Comparison of ENCODE assay signal across 17 mouse cellular contexts in the genomic region with DNA sequence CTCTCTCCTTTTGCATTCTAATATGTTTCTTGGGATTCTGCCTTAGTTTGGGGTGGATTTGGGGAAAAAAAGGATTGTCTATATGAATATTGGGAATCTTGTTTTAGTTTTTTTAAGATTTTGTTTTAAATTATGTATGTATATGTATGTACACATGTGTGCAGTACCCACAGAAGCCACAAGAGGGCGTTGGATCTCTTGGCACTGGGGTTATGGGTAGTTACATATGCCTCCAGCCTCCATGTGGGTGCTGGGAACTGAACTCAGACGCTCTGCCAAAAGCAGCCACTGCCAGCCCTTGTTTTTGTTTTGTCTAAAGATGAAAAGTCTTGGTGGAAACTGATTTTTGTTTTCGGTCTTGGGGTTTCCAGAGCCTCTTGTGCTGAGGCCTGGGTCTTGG. TPM values are rescaled to one million over a fixed set of nuclear protein-coding genes. Genes with fewer than 3 reads are reported as not detected.
DNase-seq lines count a peak whose midpoint lies in the region; ATAC-seq and TF ChIP-seq lines count a peak whose summit lies in the region.
"Had no signal": no experiment of that assay in that cellular context is flagged by ENCODE, and none has a peak within 500 bp of the region (broad histone marks: within the 10 kb centered on the region; RNA-seq: fewer than 3 reads in every experiment).

No protein-coding gene starts in this region.

- H3K27ac ChIP-seq in forebrain, postnatal 0 days (ENCODE audit: low read depth, low read length) = no peak overlapping the region
- no peak overlapping the region for H3K27ac ChIP-seq in forebrain, embryonic 14.5 days (ENCODE audit: low read depth, low read length)
- no peak overlapping the region for H3K27ac ChIP-seq in liver, adult 2 months (replicated peaks; ENCODE audit: insufficient read depth, low read depth, low read length)
- no peak overlapping the region for H3K27ac ChIP-seq in CH12.LX (ENCODE audit: insufficient read depth, low read depth)
- no peak overlapping the region for H3K27ac ChIP-seq in cortical plate, adult 2 months (ENCODE audit: insufficient read depth, low read length)
- H3K27ac ChIP-seq: embryonic facial prominence, embryonic 12.5 days; limb, embryonic 12.5 days; stomach, embryonic 15.5 days had no signal

- peak; percentile 41 for TF ChIP-seq CTCF in forebrain, postnatal 0 days (IDR thresholded peaks at IDR 0.05; ENCODE audit: low read depth)
- TF ChIP-seq CTCF in liver, adult 2 months (IDR thresholded peaks at IDR 0.05; ENCODE audit: low read depth, low read length) = peak; percentile 47
- TF ChIP-seq CTCF in CH12.LX (conservative IDR thresholded peaks at IDR 0.05 in 1 of 2, IDR thresholded peaks at IDR 0.05 in 1 of 2; ENCODE audit: low read depth in 2 of 2, low read length in 2 of 2) = peak; percentile 55 to 65
- 0 out of 2 replicates have a peak, but pooled peaks have one; percentile 18 for TF ChIP-seq CTCF in cortical plate, adult 2 months (IDR thresholded peaks at IDR 0.05; ENCODE audit: extremely low read depth, insufficient read depth, low read length)

- H3K9ac ChIP-seq in forebrain, postnatal 0 days = no peak overlapping the region
- H3K9ac ChIP-seq in forebrain, embryonic 14.5 days (ENCODE audit: low read length) = no peak overlapping the region
- no peak overlapping the region for H3K9ac ChIP-seq in liver, adult 2 months (ENCODE audit: low read depth, low read length)
- H3K9ac ChIP-seq in CH12.LX (ENCODE audit: insufficient read depth, low read depth) = no peak overlapping the region
- H3K9ac ChIP-seq: embryonic facial prominence, embryonic 12.5 days; heart, embryonic 12.5 days; limb, embryonic 12.5 days; stomach, embryonic 15.5 days had no signal

- no peak for ATAC-seq in forebrain, postnatal 0 days
- no peak for ATAC-seq in forebrain, embryonic 14.5 days

- 54% methylated on average over 3 of the region's 3 CpGs for WGBS in forebrain, postnatal 0 days
- WGBS in forebrain, embryonic 14.5 days = 66% methylated on average over 3 of the region's 3 CpGs
- 54% methylated on average over 3 of the region's 3 CpGs for WGBS in liver, adult 2 months

- TF ChIP-seq POLR2A in liver, adult 2 months (IDR thresholded peaks at IDR 0.05; ENCODE audit: extremely low read depth, insufficient read depth, low read length) = no peak
- TF ChIP-seq POLR2A in CH12.LX (IDR thresholded peaks at IDR 0.05; ENCODE audit: low read depth, low read length) = no peak
- TF ChIP-seq POLR2A in cortical plate, adult 2 months (IDR thresholded peaks at IDR 0.05; ENCODE audit: extremely low read depth, insufficient read depth, low read length) = no peak

- no peaks in the 10 kb centered on the region for H3K27me3 ChIP-seq in forebrain, postnatal 0 days (ENCODE audit: insufficient read depth, low read length)
- no peaks in the 10 kb centered on the region for H3K27me3 ChIP-seq in forebrain, embryonic 14.5 days (replicated peaks; ENCODE audit: control insufficient read depth, insufficient read depth, low read length)
- no peaks in the 10 kb centered on the region for H3K27me3 ChIP-seq in liver, adult 2 months (ENCODE audit: control insufficient read depth, insufficient read depth, low read length)
- no peaks in the 10 kb centered on the region for H3K27me3 ChIP-seq in CH12.LX (replicated peaks)
- H3K27me3 ChIP-seq: embryonic facial prominence, embryonic 12.5 days; heart, embryonic 12.5 days; limb, embryonic 12.5 days; stomach, embryonic 15.5 days had no signal

- no peaks in the 10 kb centered on the region for H3K4me1 ChIP-seq in forebrain, postnatal 0 days (ENCODE audit: insufficient read depth)
- no peaks in the 10 kb centered on the region for H3K4me1 ChIP-seq in forebrain, embryonic 14.5 days (ENCODE audit: control insufficient read depth, insufficient read depth, low read length)
- no peaks in the 10 kb centered on the region for H3K4me1 ChIP-seq in liver, adult 2 months (ENCODE audit: control insufficient read depth, insufficient read depth, low read length)
- peaks cover 19 to 70% of the 10 kb centered on the region in 2 experiments for H3K4me1 ChIP-seq in CH12.LX (ENCODE audit: control insufficient read depth in 1 of 2, insufficient read depth in 2 of 2)
- H3K4me1 ChIP-seq in cortical plate, adult 2 months (ENCODE audit: control insufficient read depth, insufficient read depth, low read length) = peaks cover 4% of the 10 kb centered on the region; the same call in 1 of the 2 replicates
- H3K4me1 ChIP-seq: embryonic facial prominence, embryonic 12.5 days; heart, embryonic 12.5 days; limb, embryonic 12.5 days; stomach, embryonic 15.5 days had no signal

- in situ Hi-C loops in CH12.LX (cut with MboI; ENCODE audit: low pct_ligation_motif_present, low pct_unique_long_range_greater_than_20kb, low sequenced_read_pairs) = no loop called here

- DNase-seq in forebrain, postnatal 0 days = no peak
- DNase-seq in forebrain, embryonic 14.5 days (ENCODE audit: low spot score) = no peak
- DNase-seq in liver, adult 2 months (ENCODE audit: extremely low read depth, low read depth, low spot score) = no peak
- DNase-seq in liver (no peak), CH12.LX (ENCODE audit: extremely low read depth) (no peak)
- DNase-seq in urinary bladder, postnatal 25 days (ENCODE audit: low spot score) = no peak
- no peak for DNase-seq in adrenal gland, postnatal 10 days
- DNase-seq: adrenal gland, postnatal 36 days; cerebellum, postnatal 25 days; gastrocnemius, postnatal 36 days; kidney, adult 18-20 months; retina, postnatal 1 day had no signal

- H3K4me3 ChIP-seq in forebrain, postnatal 0 days (ENCODE audit: low read depth, low read length) = no peak overlapping the region
- H3K4me3 ChIP-seq in forebrain, embryonic 14.5 days (ENCODE audit: low read depth, low read length) = no peak overlapping the region
- no peak overlapping the region for H3K4me3 ChIP-seq in liver, adult 2 months (ENCODE audit: insufficient read depth, low read depth, low read length)
- no peak overlapping the region for H3K4me3 ChIP-seq in CH12.LX (replicated peaks in 1 of 3; ENCODE audit: low read depth in 2 of 3, low read length in 2 of 3, poor library complexity in 1 of 3)
- H3K4me3 ChIP-seq in cortical plate, adult 2 months (ENCODE audit: insufficient read depth, low read length) = no peak overlapping the region
- H3K4me3 ChIP-seq: embryonic facial prominence, embryonic 12.5 days; heart, embryonic 12.5 days; limb, embryonic 12.5 days; stomach, embryonic 15.5 days had no signal

- no peaks in the 10 kb centered on the region for H3K9me3 ChIP-seq in forebrain, postnatal 0 days (ENCODE audit: low read length)
- H3K9me3 ChIP-seq in forebrain, embryonic 14.5 days (replicated peaks; ENCODE audit: control insufficient read depth, low read length) = no peaks in the 10 kb centered on the region
- H3K9me3 ChIP-seq in CH12.LX (replicated peaks; ENCODE audit: low read length) = peaks cover 8% of the 10 kb centered on the region
- H3K9me3 ChIP-seq: embryonic facial prominence, embryonic 12.5 days; heart, embryonic 12.5 days; limb, embryonic 12.5 days; stomach, embryonic 15.5 days had no signal

- dilution Hi-C loops in CH12.LX (cut with MboI; ENCODE audit: extremely low pct_ligation_motif_present, extremely low pct_unique_long_range_greater_than_20kb, low sequenced_read_pairs) = no loop called here

- H3K36me3 ChIP-seq in forebrain, postnatal 0 days (ENCODE audit: insufficient read depth) = no peaks in the 10 kb centered on the region
- H3K36me3 ChIP-seq in forebrain, embryonic 14.5 days (ENCODE audit: control insufficient read depth, insufficient read depth, low read length) = no peaks in the 10 kb centered on the region
- no peaks in the 10 kb centered on the region for H3K36me3 ChIP-seq in liver, adult 2 months (ENCODE audit: control insufficient read depth, insufficient read depth, low read length)
- peaks cover 0 to 11% of the 10 kb centered on the region in 2 experiments for H3K36me3 ChIP-seq in CH12.LX (replicated peaks in 1 of 2; ENCODE audit: control insufficient read depth in 1 of 2, insufficient read depth in 1 of 2, low read length in 1 of 2)
- H3K36me3 ChIP-seq: embryonic facial prominence, embryonic 12.5 days; heart, embryonic 12.5 days; limb, embryonic 12.5 days; stomach, embryonic 15.5 days had no signal

- H3K4me2 ChIP-seq in forebrain, postnatal 0 days (ENCODE audit: low read depth) = no peak overlapping the region
- no peak overlapping the region for H3K4me2 ChIP-seq in forebrain, embryonic 14.5 days (ENCODE audit: low read length)
- H3K4me2 ChIP-seq in CH12.LX (ENCODE audit: insufficient read depth, low read depth, poor library complexity, severe bottlenecking) = no peak overlapping the region
- H3K4me2 ChIP-seq: embryonic facial prominence, embryonic 12.5 days; heart, embryonic 12.5 days; limb, embryonic 12.5 days; stomach, embryonic 15.5 days had no signal

- no peaks in the 10 kb centered on the region for H3K79me2 ChIP-seq in liver, adult 2 months (ENCODE audit: control insufficient read depth, insufficient read depth, low read length)
- H3K79me2 ChIP-seq in CH12.LX (replicated peaks; ENCODE audit: control insufficient read depth, extremely low read depth, insufficient read depth, poor library complexity, severe bottlenecking) = no peaks in the 10 kb centered on the region

- no peak; the same call in 1 of the 2 replicates for TF ChIP-seq RAD21 in CH12.LX (IDR thresholded peaks at IDR 0.05; ENCODE audit: low read depth, low read length)

- TF ChIP-seq EP300 in CH12.LX (IDR thresholded peaks at IDR 0.05; ENCODE audit: low read length) = no peak

TF ChIP-seq in CH12.LX, 34 proteins besides CTCF, POLR2A, EP300 and RAD21:
- TF ChIP-seq SMC3 (IDR thresholded peaks at IDR 0.05; ENCODE audit: low read depth, low read length) = peak; percentile 40
- TF ChIP-seq JUN (IDR thresholded peaks at IDR 0.05; ENCODE audit: insufficient read depth, low read depth, low read length) = no peak
- no peak for TF ChIP-seq KAT2A (IDR thresholded peaks at IDR 0.05; ENCODE audit: insufficient replicate concordance, low read length)
- TF ChIP-seq BHLHE40 (IDR thresholded peaks at IDR 0.05; ENCODE audit: low read depth, low read length) = no peak

RNA-seq across cellular contexts. Expression of gene Fbxo21, which starts 59.6 kb away (rescaled TPM):
- 176 and 197 TPM in 2 replicates for total RNA-seq in forebrain, postnatal 0 days (2014; rRNA removed)
- 150 and 161 TPM in 2 replicates for polyA plus RNA-seq in forebrain, postnatal 0 days (2015; fragmentation: Nextera tagmentation; extraction: Ambion mirVana)
- 109 and 147 TPM in 2 replicates for polyA plus RNA-seq in forebrain, embryonic 14.5 days (2014; fragmentation: Nextera tagmentation; extraction: Ambion mirVana)
- 55.8 and 83.0 TPM in 2 replicates for total RNA-seq in liver, adult 2 months (2014; rRNA removed)
- 41.9 and 79.0 TPM in 2 replicates for polyA plus RNA-seq in liver, adult 2 months (2012; rRNA removed)
- total RNA-seq in CH12.LX (2012; rRNA removed) (13.5 and 13.7 TPM in 2 replicates), CH12.LX (2014; rRNA removed) (9.9 and 10.7 TPM in 2 replicates)
- 19.3 and 24.1 TPM in 2 replicates for polyA plus RNA-seq in CH12.LX (2012; ENCODE audit: insufficient read length, low read depth)
- polyA plus RNA-seq in cortical plate, adult 2 months (2012; rRNA removed) = 90.4 and 92.1 TPM in 2 replicates
- 100 to 1,000 TPM; 114 to 115 TPM for total RNA-seq in adrenal gland, postnatal 10 days (2021)
